10 mouse cellular contexts compared by ENCODE assay signal in the genomic region with DNA sequence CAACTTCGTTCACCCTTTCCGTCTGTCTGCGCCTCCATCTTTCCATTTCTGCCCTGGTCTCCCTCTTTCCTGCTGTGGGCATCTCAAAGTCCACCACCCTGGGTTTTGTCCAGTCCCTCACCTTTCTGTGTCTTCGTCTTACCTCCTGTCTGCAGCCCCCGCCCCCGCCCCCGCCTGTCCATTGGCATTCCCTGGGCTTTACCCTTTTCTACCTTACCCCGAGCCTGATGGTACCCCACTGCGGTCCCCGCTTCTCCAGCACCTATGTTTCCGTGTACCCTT. TPM values are rescaled to one million over a fixed set of nuclear protein-coding genes. Genes with fewer than 3 reads are reported as not detected.
DNase-seq lines count a peak whose midpoint lies in the region; ATAC-seq and TF ChIP-seq lines count a peak whose summit lies in the region.
"Had no signal": no experiment of that assay in that cellular context is flagged by ENCODE, and none has a peak within 500 bp of the region (broad histone marks: within the 10 kb centered on the region; RNA-seq: fewer than 3 reads in every experiment).

No protein-coding gene starts in this region.

- peaks cover 97% of the 10 kb centered on the region for H3K27me3 ChIP-seq in heart, embryonic 10.5 days (ENCODE audit: insufficient read depth, poor library complexity, severe bottlenecking)
- peaks cover 6% of the 10 kb centered on the region for H3K27me3 ChIP-seq in forebrain, postnatal 0 days (ENCODE audit: insufficient read depth, low read length)
- peaks cover 51% of the 10 kb centered on the region for H3K27me3 ChIP-seq in midbrain, embryonic 12.5 days

- no peak overlapping the region for H3K27ac ChIP-seq in heart, embryonic 10.5 days
- no peak overlapping the region for H3K27ac ChIP-seq in forebrain, postnatal 0 days (ENCODE audit: low read depth, low read length)
- 0 out of 2 replicates have a peak overlapping the region, but pooled peaks have one; percentile 42 for H3K27ac ChIP-seq in midbrain, embryonic 12.5 days (replicated peaks)

- WGBS in heart, embryonic 10.5 days = 2% methylated on average over 11 of the region's 11 CpGs
- 4% methylated on average over 11 of the region's 11 CpGs for WGBS in forebrain, postnatal 0 days
- 2% methylated on average over 11 of the region's 11 CpGs for WGBS in midbrain, embryonic 12.5 days

- no peak for TF ChIP-seq POLR2A in brain, embryonic 14.5 days (IDR thresholded peaks at IDR 0.05; ENCODE audit: borderline replicate concordance, extremely low read depth, insufficient read depth, insufficient read length, poor library complexity, severe bottlenecking)

- peak overlapping the region; percentile 68 for H3K4me2 ChIP-seq in forebrain, postnatal 0 days (ENCODE audit: low read depth)
- peak overlapping the region; percentile 96 for H3K4me2 ChIP-seq in midbrain, embryonic 12.5 days (replicated peaks)

- TF ChIP-seq CTCF in brain, embryonic 14.5 days (IDR thresholded peaks at IDR 0.05; ENCODE audit: borderline replicate concordance, extremely low read depth, insufficient read depth, insufficient read length) = no peak
- no peak for TF ChIP-seq CTCF in forebrain, postnatal 0 days (IDR thresholded peaks at IDR 0.05; ENCODE audit: low read depth)

- H3K36me3 ChIP-seq in heart, embryonic 10.5 days = no peaks in the 10 kb centered on the region
- no peaks in the 10 kb centered on the region for H3K36me3 ChIP-seq in forebrain, postnatal 0 days (ENCODE audit: insufficient read depth)
- no peaks in the 10 kb centered on the region for H3K36me3 ChIP-seq in midbrain, embryonic 12.5 days

- peak overlapping the region; percentile 70 for H3K4me3 ChIP-seq in heart, embryonic 10.5 days
- H3K4me3 ChIP-seq in forebrain, postnatal 0 days (ENCODE audit: low read depth, low read length) = peak overlapping the region; percentile 79
- peak overlapping the region; percentile 87 for H3K4me3 ChIP-seq in midbrain, embryonic 12.5 days

- peaks cover 28% of the 10 kb centered on the region for H3K4me1 ChIP-seq in heart, embryonic 10.5 days
- H3K4me1 ChIP-seq in forebrain, postnatal 0 days (ENCODE audit: insufficient read depth) = peaks cover 18% of the 10 kb centered on the region
- peaks cover 63% of the 10 kb centered on the region for H3K4me1 ChIP-seq in midbrain, embryonic 12.5 days

- ATAC-seq in forebrain, postnatal 0 days = no peak
- no peak for ATAC-seq in midbrain, embryonic 12.5 days (ENCODE audit: low FRiP score, low read depth)

- H3K9ac ChIP-seq in forebrain, postnatal 0 days = peak overlapping the region; percentile 88
- peak overlapping the region; percentile 94 for H3K9ac ChIP-seq in midbrain, embryonic 12.5 days (replicated peaks)

- DNase-seq in heart, embryonic 10.5 days (ENCODE audit: low spot score) = no peak
- DNase-seq in heart, adult 8-10 months (ENCODE audit: low spot score) = no peak
- DNase-seq in brain, embryonic 14.5 days (ENCODE audit: low read depth) = peak; percentile 7
- DNase-seq in forebrain, postnatal 0 days = no peak
- DNase-seq in frontal cortex, postnatal 36 days (ENCODE audit: low spot score in 2 of 2) = no peak
- DNase-seq in thymus, adult 18-20 months = no peak
- DNase-seq in right cerebral cortex, postnatal 25 days = no peak

- H3K9me3 ChIP-seq in heart, embryonic 10.5 days = no peaks in the 10 kb centered on the region
- no peaks in the 10 kb centered on the region for H3K9me3 ChIP-seq in forebrain, postnatal 0 days (ENCODE audit: low read length)
- H3K9me3 ChIP-seq in midbrain, embryonic 12.5 days = no peaks in the 10 kb centered on the region

RNA-seq across cellular contexts. Expression of a gene that starts 1.6 kb away (rescaled TPM):
- not detected in 2 replicates for polyA plus RNA-seq in heart, embryonic 10.5 days (2016; fragmentation: Nextera tagmentation; extraction: Ambion mirVana)
- total RNA-seq in heart, adult 8-10 months (2022) = under 1 TPM in 1 of 4 experiments, not detected in 3; 0.09 TPM
- polyA plus RNA-seq in brain, embryonic 14.5 days (2012; rRNA removed) = 51.5 and 90.9 TPM in 2 replicates
- 24.2 and 27.2 TPM in 2 replicates for total RNA-seq in forebrain, postnatal 0 days (2014; rRNA removed)
- 9.7 and 10.0 TPM in 2 replicates for polyA plus RNA-seq in forebrain, postnatal 0 days (2015; fragmentation: Nextera tagmentation; extraction: Ambion mirVana)
- 5.6 and 8.7 TPM in 2 replicates for polyA plus RNA-seq in midbrain, embryonic 12.5 days (2016; fragmentation: Nextera tagmentation; extraction: Ambion mirVana)
- polyA plus RNA-seq: liver, embryonic 16.5 days had no signal

RNA-seq across cellular contexts. Expression of a gene that starts 28.8 kb away (rescaled TPM):
- polyA plus RNA-seq in heart, embryonic 10.5 days (2016; fragmentation: Nextera tagmentation; extraction: Ambion mirVana) = 1.2 and 1.4 TPM in 2 replicates
- total RNA-seq in heart, adult 8-10 months (2022) = not detected
- polyA plus RNA-seq in brain, embryonic 14.5 days (2012; rRNA removed) = 0.47 and 3.4 TPM in 2 replicates
- not detected in 2 replicates for total RNA-seq in forebrain, postnatal 0 days (2014; rRNA removed)
- polyA plus RNA-seq in forebrain, postnatal 0 days (2015; fragmentation: Nextera tagmentation; extraction: Ambion mirVana) = not detected in 2 replicates
- polyA plus RNA-seq in midbrain, embryonic 12.5 days (2016; fragmentation: Nextera tagmentation; extraction: Ambion mirVana) = 0.25 and 0.55 TPM in 2 replicates
- polyA plus RNA-seq: liver, embryonic 16.5 days; urinary bladder, adult 2 months had no signal

RNA-seq across cellular contexts. Expression of a gene that starts 36.6 kb away (rescaled TPM):
- polyA plus RNA-seq in heart, embryonic 10.5 days (2016; fragmentation: Nextera tagmentation; extraction: Ambion mirVana) = not detected in 2 replicates
- not detected for total RNA-seq in heart, adult 8-10 months (2022)
- 0.44 and 1.1 TPM in 2 replicates for polyA plus RNA-seq in brain, embryonic 14.5 days (2012; rRNA removed)
- not detected in 2 replicates for total RNA-seq in forebrain, postnatal 0 days (2014; rRNA removed)
- not detected in 2 replicates for polyA plus RNA-seq in forebrain, postnatal 0 days (2015; fragmentation: Nextera tagmentation; extraction: Ambion mirVana)
- not detected in 2 replicates for polyA plus RNA-seq in midbrain, embryonic 12.5 days (2016; fragmentation: Nextera tagmentation; extraction: Ambion mirVana)
- polyA plus RNA-seq: liver, embryonic 16.5 days; urinary bladder, adult 2 months had no signal
